Mouse (Mus musculus) CH12F3 (cell line): Measurements from ENCODE around the gene Tmem252.

Source experiments
- in situ Hi-C: fragments of 300-500 bp; cut with MboI; formaldehyde crosslinking; loops from 2 replicates; pipeline ENCODE4 v1.14.3; 2020; ENCODE audit warnings: low sequenced_read_pairs

Tmem252 gene

GRCm38 (mm10) chr19:24720448-24720847 lies 46.6 kb downstream of the Tmem252 start:
- in situ Hi-C loops, result no loop called here

GRCm38 (mm10) chr19:24724362-24724761 lies 50.6 kb downstream of the Tmem252 start:
- in situ Hi-C loops, result no loop called here

GRCm38 (mm10) chr19:24730661-24731060 lies 56.9 kb downstream of the Tmem252 start:
- in situ Hi-C loops, result no loop called here
